Mouse (Mus musculus): ENCODE results near the gene Spred3. TPM values are rescaled to one million over a fixed set of nuclear protein-coding genes. Genes with fewer than 3 reads are reported as not detected.

Gene Spred3
- polyA plus RNA-seq, 1 experiment from 2014 or later, result 11.3 TPM

DNA sequence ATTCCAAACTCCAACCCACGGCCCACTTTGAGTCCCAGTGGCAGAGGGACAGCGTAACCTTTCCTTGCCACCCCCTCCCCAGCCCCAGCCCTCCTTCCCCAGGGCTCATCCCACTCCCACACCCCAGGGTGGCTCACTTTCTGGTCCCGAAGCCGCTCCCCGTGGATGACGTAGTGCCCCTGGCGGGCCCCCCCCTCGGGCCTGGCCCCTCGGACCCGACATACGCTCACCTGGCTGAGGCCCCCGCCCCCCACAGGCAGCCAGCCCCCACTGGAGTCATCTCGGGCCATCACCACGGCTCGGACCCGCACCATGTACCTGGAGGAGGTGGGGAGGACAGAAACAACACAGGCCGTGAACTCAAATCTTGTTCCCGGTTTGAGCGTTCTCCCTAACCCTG is 2.6 kb downstream of the Spred3 start:
- Histone ChIP-seq H3K27ac (no peak overlapping the region), H3K4me3 (peak overlapping the region; percentile 60), H3K36me3 (replicated peaks) (no peaks in the 10 kb centered on the region; the same call in 1 of the 2 replicates), H3K9ac (peak overlapping the region; percentile 59; the same call in 1 of the 2 replicates), H3K4me1 (peaks cover 39% of the 10 kb centered on the region), H3K27me3 (replicated peaks) (peaks cover 22% of the 10 kb centered on the region), H3K9me3 (no peaks in the 10 kb centered on the region), H3K4me2 (peak overlapping the region; percentile 66)
- no peak for ATAC-seq (replicated peaks)
- WGBS, result 10% methylated on average over 19 of the region's 19 CpGs

- Histone ChIP-seq H3K27me3 (replicated peaks) (0 out of 2 replicates have a peak, but pooled peaks cover 9% of the 10 kb centered on the region), H3K9me3 (no peaks in the 10 kb centered on the region), H3K27ac (no peak overlapping the region), H3K9ac (no peak overlapping the region), H3K4me2 (no peak overlapping the region), H3K36me3 (replicated peaks) (no peaks in the 10 kb centered on the region; the same call in 1 of the 2 replicates), H3K4me3 (no peak overlapping the region), H3K4me1 (peaks cover 6% of the 10 kb centered on the region)
- ATAC-seq (replicated peaks), result no peak
- 23% methylated on average over 9 of the region's 9 CpGs for WGBS
Observed at GRCm38 (mm10) chr7:29162750-29163525, 7.3 kb downstream of the Spred3 start.

DNA sequence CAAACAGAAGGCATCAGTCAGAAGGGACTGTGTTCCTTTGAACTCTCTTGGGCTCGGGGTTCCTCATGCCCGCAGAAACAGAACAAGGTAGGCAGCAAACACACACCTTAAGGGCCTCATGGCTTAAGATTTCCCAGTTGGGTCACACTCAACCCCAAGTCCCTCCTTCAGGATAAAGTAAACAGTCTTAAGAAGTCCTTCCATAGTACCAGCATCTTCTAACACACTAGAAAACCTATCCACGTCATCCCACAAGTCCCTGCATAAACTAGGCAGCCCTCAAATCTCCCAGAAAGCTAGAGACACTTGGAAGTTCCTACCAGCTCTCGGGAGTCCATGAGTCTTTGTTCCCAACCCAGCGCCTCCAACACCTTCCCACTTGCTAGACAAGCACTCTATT is 7.9 kb downstream of the Spred3 start:
- Histone ChIP-seq H3K27me3 (replicated peaks) (0 out of 2 replicates have a peak, but pooled peaks cover 9% of the 10 kb centered on the region), H3K4me1 (no peaks in the 10 kb centered on the region; the same call in 1 of the 2 replicates), H3K36me3 (replicated peaks) (no peaks in the 10 kb centered on the region; the same call in 1 of the 2 replicates), H3K4me2 (no peak overlapping the region), H3K27ac (no peak overlapping the region), H3K9me3 (no peaks in the 10 kb centered on the region), H3K9ac (no peak overlapping the region), H3K4me3 (no peak overlapping the region)
- 86% methylated on average over 5 of the region's 5 CpGs for WGBS
- ATAC-seq (replicated peaks), result no peak

DNA sequence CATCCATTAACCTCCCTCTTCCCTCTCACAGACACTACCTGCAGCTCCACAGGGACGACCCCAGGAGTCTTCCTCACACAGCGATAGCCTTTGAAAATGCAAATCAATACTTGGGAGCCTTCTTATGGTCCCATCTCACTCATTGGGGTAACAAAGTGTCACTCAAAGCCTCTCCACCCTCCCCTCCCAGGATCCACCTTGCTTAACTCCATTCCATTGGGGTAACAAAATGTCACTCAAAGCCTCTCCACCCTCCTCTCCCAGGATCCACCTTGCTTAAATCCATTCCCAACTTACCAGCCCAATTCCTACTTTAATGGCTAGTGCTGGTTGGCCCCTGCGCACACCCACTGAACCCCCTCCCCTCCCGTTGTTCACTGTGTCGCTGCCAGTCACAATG is 11.9 kb downstream of the Spred3 start:
- no peak for ATAC-seq (replicated peaks)
- Histone ChIP-seq H3K9ac (no peak overlapping the region), H3K9me3 (no peaks in the 10 kb centered on the region), H3K4me2 (no peak overlapping the region), H3K36me3 (replicated peaks) (no peaks in the 10 kb centered on the region; the same call in 1 of the 2 replicates), H3K4me3 (no peak overlapping the region), H3K27me3 (replicated peaks) (0 out of 2 replicates have a peak, but pooled peaks cover 9% of the 10 kb centered on the region), H3K4me1 (peaks cover 11% of the 10 kb centered on the region), H3K27ac (no peak overlapping the region)
- under 1% methylated on average over 5 of the region's 5 CpGs for WGBS

GRCm38 (mm10) chr7:29155838-29156782 is 14.1 kb downstream of the Spred3 start, which contains the start of gene Fam98c:
Gene Fam98c (minus strand): TSS chr7:29156234.
- Histone ChIP-seq H3K36me3 (replicated peaks) (no peaks in the 10 kb centered on the region), H3K27me3 (replicated peaks) (0 out of 2 replicates have a peak, but pooled peaks cover 9% of the 10 kb centered on the region), H3K9me3 (no peaks in the 10 kb centered on the region), H3K4me3 (peak within 1 kb of the TSS; percentile 89), H3K4me2 (peak within 1 kb of the TSS; percentile 80), H3K27ac (peak within 1 kb of the TSS; percentile 86), H3K4me1 (peaks cover 11% of the 10 kb centered on the region), H3K9ac (peak within 1 kb of the TSS; percentile 73)
- peak; percentile 87 for ATAC-seq (replicated peaks)
- 2% methylated on average over 66 of the region's 68 CpGs for WGBS

GRCm38 (mm10) chr7:29155196-29155837 is 14.9 kb downstream of the Spred3 start:
- Histone ChIP-seq H3K4me3 (peak overlapping the region; percentile 89), H3K4me2 (peak overlapping the region; percentile 80), H3K36me3 (replicated peaks) (no peaks in the 10 kb centered on the region), H3K9ac (peak overlapping the region; percentile 73), H3K4me1 (peaks cover 11% of the 10 kb centered on the region), H3K27me3 (replicated peaks) (0 out of 2 replicates have a peak, but pooled peaks cover 9% of the 10 kb centered on the region), H3K27ac (peak overlapping the region; percentile 86), H3K9me3 (no peaks in the 10 kb centered on the region)
- peak; percentile 93 for ATAC-seq (replicated peaks)
- 6% methylated on average over 37 of the region's 37 CpGs for WGBS

DNA sequence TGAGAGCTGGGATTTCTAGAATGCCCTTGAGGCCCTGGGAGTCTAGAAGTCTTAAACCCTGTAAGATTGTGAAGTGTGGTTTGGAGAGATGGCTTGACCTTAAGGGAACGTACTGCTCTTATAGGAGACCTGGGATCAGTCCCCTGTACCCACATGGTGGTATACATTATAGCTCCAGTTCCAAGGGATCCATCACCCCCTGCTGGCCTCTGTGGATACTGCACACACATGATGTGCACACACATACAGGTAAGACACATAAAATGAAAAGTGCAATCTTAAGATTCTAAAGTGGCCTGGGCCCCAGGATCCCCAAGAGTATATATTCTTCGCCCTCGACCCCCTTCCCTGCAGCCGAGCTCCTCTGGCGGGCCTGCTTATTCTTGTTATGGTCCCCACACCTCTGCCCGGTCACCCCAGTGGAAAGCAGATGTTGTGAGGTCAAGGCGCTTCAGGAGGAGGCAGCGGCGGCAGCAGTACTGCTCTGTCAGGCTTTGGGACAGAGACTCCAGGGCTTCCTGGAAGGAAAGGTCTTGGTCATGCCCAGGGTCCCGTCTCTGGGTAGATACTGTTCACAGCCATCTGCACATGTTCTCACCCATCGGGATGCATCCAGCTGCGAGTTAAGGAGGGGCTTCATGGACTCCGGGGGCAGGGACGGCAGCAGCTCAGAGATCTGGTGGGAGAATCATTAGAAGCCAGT is 16.0 kb downstream of the Spred3 start:
- 0 out of 2 replicates have a peak, but pooled peaks cover 8% of the 10 kb centered on the region for H3K27me3 ChIP-seq (replicated peaks)
- WGBS, result 96% methylated on average over 14 of the region's 14 CpGs

GRCm38 (mm10) chr7:29151486-29151885 is 18.7 kb downstream of the Spred3 start:
- WGBS, result 65% methylated on average over 10 of the region's 10 CpGs
- Histone ChIP-seq H3K27me3 (replicated peaks) (no peaks in the 10 kb centered on the region), H3K4me1 (peaks cover 9% of the 10 kb centered on the region), H3K9me3 (no peaks in the 10 kb centered on the region), H3K4me3 (no peak overlapping the region), H3K4me2 (no peak overlapping the region), H3K9ac (no peak overlapping the region), H3K27ac (no peak overlapping the region), H3K36me3 (replicated peaks) (no peaks in the 10 kb centered on the region)
- ATAC-seq (replicated peaks), result no peak

More for the DNA sequence above, 16.0 kb downstream of the Spred3 start:
- H3K4me1 ChIP-seq, result peaks cover 11% of the 10 kb centered on the region
- no peak for ATAC-seq (replicated peaks)
- no peak overlapping the region for H3K4me2 ChIP-seq
- H3K4me3 ChIP-seq, result no peak overlapping the region
- H3K36me3 ChIP-seq (replicated peaks), result no peaks in the 10 kb centered on the region
- H3K27ac ChIP-seq, result no peak overlapping the region
- no peaks in the 10 kb centered on the region for H3K9me3 ChIP-seq
- no peak overlapping the region for H3K9ac ChIP-seq

DNA sequence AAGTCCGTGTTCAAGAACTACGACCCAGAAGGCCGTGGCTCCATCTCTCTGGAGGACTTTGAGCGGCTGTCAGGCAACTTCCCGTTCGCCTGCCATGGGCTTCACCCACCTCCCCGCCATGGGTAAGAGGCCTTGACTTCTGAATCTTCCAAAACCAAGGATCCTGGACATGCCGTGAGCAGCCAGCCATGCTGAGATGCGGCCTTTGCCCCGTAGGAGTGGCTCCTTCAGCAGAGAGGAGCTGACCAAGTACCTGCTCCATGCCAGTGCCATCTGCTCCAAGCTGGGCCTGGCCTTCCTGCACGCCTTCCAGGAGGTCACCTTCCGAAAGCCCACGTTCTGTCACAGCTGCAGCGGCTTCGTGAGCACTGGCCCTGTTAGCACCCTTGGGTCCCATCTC is 21.4 kb downstream of the Spred3 start:
- Histone ChIP-seq H3K4me3 (no peak overlapping the region), H3K4me1 (no peaks in the 10 kb centered on the region), H3K9ac (no peak overlapping the region), H3K9me3 (no peaks in the 10 kb centered on the region), H3K4me2 (no peak overlapping the region), H3K27me3 (replicated peaks) (no peaks in the 10 kb centered on the region), H3K27ac (no peak overlapping the region), H3K36me3 (replicated peaks) (no peaks in the 10 kb centered on the region)
- no peak for ATAC-seq (replicated peaks)
- 90% methylated on average over 15 of the region's 15 CpGs for WGBS

GRCm38 (mm10) chr7:29146625-29147367 is 23.4 kb downstream of the Spred3 start:
- WGBS, result 89% methylated on average over 7 of the region's 7 CpGs
- Histone ChIP-seq H3K36me3 (replicated peaks) (no peaks in the 10 kb centered on the region), H3K27me3 (replicated peaks) (no peaks in the 10 kb centered on the region), H3K9ac (no peak overlapping the region), H3K27ac (no peak overlapping the region), H3K4me3 (no peak overlapping the region), H3K4me1 (no peaks in the 10 kb centered on the region), H3K9me3 (no peaks in the 10 kb centered on the region), H3K4me2 (no peak overlapping the region)
- ATAC-seq (replicated peaks), result no peak

DNA sequence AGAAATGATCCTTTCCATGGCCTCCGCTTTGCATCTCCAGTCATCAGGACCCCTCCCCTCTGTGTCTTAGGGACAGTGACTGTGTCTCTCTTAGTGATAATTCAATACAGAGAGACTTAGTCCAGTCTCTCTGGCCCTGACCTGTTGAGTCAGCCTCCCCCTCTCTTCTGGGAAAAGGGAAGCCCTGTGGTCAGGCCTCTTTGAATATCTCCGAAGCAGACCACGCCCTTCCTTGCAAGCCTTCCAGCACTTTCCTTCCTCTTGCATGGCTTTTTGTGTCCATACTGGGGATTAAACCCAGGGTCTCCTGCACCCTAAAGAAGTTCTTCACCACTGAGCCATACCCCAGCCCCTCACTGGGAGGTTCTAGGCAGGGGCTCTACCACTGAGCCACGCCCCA is 26.2 kb downstream of the Spred3 start:
- Histone ChIP-seq H3K27me3 (replicated peaks) (no peaks in the 10 kb centered on the region), H3K4me1 (no peaks in the 10 kb centered on the region), H3K9ac (no peak overlapping the region), H3K27ac (no peak overlapping the region), H3K4me3 (no peak overlapping the region), H3K4me2 (no peak overlapping the region), H3K36me3 (replicated peaks) (no peaks in the 10 kb centered on the region), H3K9me3 (no peaks in the 10 kb centered on the region)
- 89% methylated on average over 4 of the region's 4 CpGs for WGBS
- no peak for ATAC-seq (replicated peaks)
